In the genomic region with DNA sequence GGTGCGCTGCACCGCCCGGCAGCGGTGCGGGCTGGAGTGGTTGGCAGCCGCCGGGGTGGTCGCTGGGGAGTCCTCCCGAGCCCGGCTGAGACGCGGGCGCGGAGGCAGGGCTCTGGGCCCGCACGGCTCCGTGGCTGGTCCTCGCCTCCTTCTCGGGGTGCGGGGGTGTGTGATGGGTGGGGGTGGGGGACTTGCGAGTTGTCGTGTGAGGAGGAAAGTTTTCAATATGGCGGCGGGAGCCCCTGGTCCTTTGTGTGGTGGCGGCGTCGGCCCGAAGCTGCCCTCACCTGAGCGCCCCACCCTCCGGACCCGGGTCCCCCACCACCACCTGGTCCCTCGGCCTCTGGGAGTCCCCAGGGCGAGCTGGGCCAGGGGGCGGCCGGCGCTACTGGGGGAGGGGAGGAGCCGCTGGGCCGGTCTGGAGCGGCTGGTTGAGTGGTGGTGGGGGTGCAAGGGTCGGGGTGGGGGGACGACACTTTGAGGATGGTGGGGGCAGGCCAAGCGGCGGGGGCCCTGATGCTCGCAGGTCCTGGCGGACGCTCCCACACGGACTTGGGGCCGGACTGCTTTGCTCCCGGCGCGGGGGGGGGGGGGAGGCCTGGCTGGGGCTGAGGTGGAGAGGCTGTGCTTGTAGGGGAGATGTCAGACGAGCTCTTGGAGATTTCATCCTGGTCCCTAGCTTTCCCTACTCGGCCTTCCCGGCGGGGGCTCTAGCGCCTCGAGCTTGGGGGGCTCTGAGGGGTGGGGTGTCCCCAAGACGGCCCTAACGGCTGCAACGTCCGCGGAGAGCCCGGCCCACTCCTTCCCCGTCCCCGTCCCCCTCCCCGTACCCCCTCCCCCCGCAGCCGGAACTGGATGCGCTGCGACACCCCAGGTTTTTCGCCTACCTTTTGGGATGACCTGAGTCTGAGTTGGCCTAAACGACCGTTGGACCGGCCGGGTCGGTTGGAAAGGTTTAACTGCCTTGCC, we compare ENCODE assay signal across 8 mouse cellular contexts. TPM values are rescaled to one million over a fixed set of nuclear protein-coding genes. Genes with fewer than 3 reads are reported as not detected.
DNase-seq lines count a peak whose midpoint lies in the region; ATAC-seq and TF ChIP-seq lines count a peak whose summit lies in the region.

No protein-coding gene starts in this region.

- H3K36me3 ChIP-seq in heart, embryonic 12.5 days, result no peaks in the 10 kb centered on the region
- no peaks in the 10 kb centered on the region for H3K36me3 ChIP-seq in kidney, embryonic 15.5 days
- H3K36me3 ChIP-seq in liver, embryonic 14.5 days (replicated peaks; ENCODE audit: control insufficient read depth, insufficient read depth, low read depth), result no peaks in the 10 kb centered on the region
- H3K36me3 ChIP-seq in neural tube, embryonic 15.5 days, result no peaks in the 10 kb centered on the region

- H3K27me3 ChIP-seq in heart, embryonic 12.5 days (replicated peaks), result no peaks in the 10 kb centered on the region
- no peaks in the 10 kb centered on the region for H3K27me3 ChIP-seq in kidney, embryonic 15.5 days
- H3K27me3 ChIP-seq in liver, embryonic 14.5 days (ENCODE audit: control insufficient read depth, insufficient read depth, low read length), result no peaks in the 10 kb centered on the region
- H3K27me3 ChIP-seq in neural tube, embryonic 15.5 days (replicated peaks), result no peaks in the 10 kb centered on the region

- peak; percentile 10 to 37 for DNase-seq in urinary bladder, adult 18-20 months (ENCODE audit: low spot score in 2 of 2)
- DNase-seq in urinary bladder, postnatal 10 days (ENCODE audit: low spot score), result no peak
- peak; percentile 70 for DNase-seq in embryo, embryonic 11 days
- no peak for DNase-seq in liver, embryonic 14.5 days (ENCODE audit: low read depth in 3 of 3, low spot score in 3 of 3)
- DNase-seq in thymus, postnatal 0 days (ENCODE audit: low spot score), result peak; percentile 60

- peak overlapping the region; percentile 93 for H3K9ac ChIP-seq in heart, embryonic 12.5 days
- H3K9ac ChIP-seq in kidney, embryonic 15.5 days, result peak overlapping the region; percentile 99
- peak overlapping the region; percentile 67 for H3K9ac ChIP-seq in liver, embryonic 14.5 days (replicated peaks)
- peak overlapping the region; percentile 99 for H3K9ac ChIP-seq in neural tube, embryonic 15.5 days (replicated peaks)

- peaks cover 14% of the 10 kb centered on the region for H3K4me1 ChIP-seq in heart, embryonic 12.5 days (replicated peaks)
- H3K4me1 ChIP-seq in kidney, embryonic 15.5 days, result peaks cover 32% of the 10 kb centered on the region
- peaks cover 10 to 12% of the 10 kb centered on the region in 2 experiments for H3K4me1 ChIP-seq in liver, embryonic 14.5 days (replicated peaks; ENCODE audit: control insufficient read depth in 2 of 2, insufficient read depth in 2 of 2, low read length in 1 of 2)
- H3K4me1 ChIP-seq in neural tube, embryonic 15.5 days, result peaks cover 34% of the 10 kb centered on the region

- peak overlapping the region; percentile 97 for H3K4me2 ChIP-seq in heart, embryonic 12.5 days
- H3K4me2 ChIP-seq in kidney, embryonic 15.5 days, result peak overlapping the region; percentile 71
- H3K4me2 ChIP-seq in liver, embryonic 14.5 days (ENCODE audit: low read depth), result peak overlapping the region; percentile 95
- H3K4me2 ChIP-seq in neural tube, embryonic 15.5 days, result peak overlapping the region; percentile 58

- TF ChIP-seq EP300 in liver, embryonic 14.5 days (IDR thresholded peaks at IDR 0.05; ENCODE audit: low read depth), result no peak

- H3K9me3 ChIP-seq in heart, embryonic 12.5 days (replicated peaks), result no peaks in the 10 kb centered on the region
- no peaks in the 10 kb centered on the region for H3K9me3 ChIP-seq in kidney, embryonic 15.5 days (replicated peaks)
- H3K9me3 ChIP-seq in liver, embryonic 14.5 days (ENCODE audit: control insufficient read depth, low read length), result no peaks in the 10 kb centered on the region
- no peaks in the 10 kb centered on the region for H3K9me3 ChIP-seq in neural tube, embryonic 15.5 days (replicated peaks)

- peak overlapping the region; percentile 77 for H3K4me3 ChIP-seq in heart, embryonic 12.5 days
- peak overlapping the region; percentile 99 for H3K4me3 ChIP-seq in kidney, embryonic 15.5 days (replicated peaks)
- peak overlapping the region; percentile 67 to 72 for H3K4me3 ChIP-seq in liver, embryonic 14.5 days (ENCODE audit: insufficient read depth in 1 of 2, low read depth in 2 of 2, low read length in 2 of 2)
- peak overlapping the region; percentile 100 for H3K4me3 ChIP-seq in neural tube, embryonic 15.5 days (replicated peaks)

- peak; percentile 24 for ATAC-seq in heart, embryonic 12.5 days (ENCODE audit: insufficient number of reproducible peaks, low FRiP score)
- ATAC-seq in kidney, embryonic 15.5 days (replicated peaks; ENCODE audit: low FRiP score), result peak; percentile 17
- peak; percentile 7; the same call in 1 of the 2 replicates for ATAC-seq in liver, embryonic 14.5 days (ENCODE audit: insufficient read depth)
- ATAC-seq in neural tube, embryonic 15.5 days (ENCODE audit: low FRiP score), result peak; percentile 12

- WGBS in heart, embryonic 12.5 days, result under 1% methylated on average over 65 of the region's 76 CpGs
- 2% methylated on average over 50 of the region's 76 CpGs for WGBS in kidney, embryonic 15.5 days
- under 1% methylated on average over 55 of the region's 76 CpGs for WGBS in liver, embryonic 14.5 days (ENCODE audit: insufficient replicate concordance)
- 0% methylated on average over 54 of the region's 76 CpGs for WGBS in neural tube, embryonic 15.5 days

- peak overlapping the region; percentile 83 for H3K27ac ChIP-seq in heart, embryonic 12.5 days (ENCODE audit: poor library complexity, severe bottlenecking)
- peak overlapping the region; percentile 89 for H3K27ac ChIP-seq in kidney, embryonic 15.5 days
- no peak overlapping the region for H3K27ac ChIP-seq in liver, embryonic 14.5 days
- H3K27ac ChIP-seq in neural tube, embryonic 15.5 days (replicated peaks), result peak overlapping the region; percentile 95

- no peak for TF ChIP-seq CTCF in liver, embryonic 14.5 days (IDR thresholded peaks at IDR 0.05; ENCODE audit: low read depth)

RNA-seq across cellular contexts. Expression of a gene that starts 1.1 kb away (rescaled TPM):
- 39.9 and 41.4 TPM in 2 replicates for polyA plus RNA-seq in heart, embryonic 12.5 days (2016; fragmentation: Nextera tagmentation; extraction: Ambion mirVana)
- polyA plus RNA-seq in kidney, embryonic 15.5 days (2015; fragmentation: Nextera tagmentation; extraction: Ambion mirVana), result 54.2 and 56.2 TPM in 2 replicates
- 1.5 and 1.8 TPM in 2 replicates for polyA plus RNA-seq in liver, embryonic 14.5 days (2012; rRNA removed)
- 4.2 and 4.9 TPM in 2 replicates for polyA plus RNA-seq in liver, embryonic 14.5 days (2014; fragmentation: Nextera tagmentation; extraction: Ambion mirVana)
- polyA plus RNA-seq in neural tube, embryonic 15.5 days (2015; fragmentation: Nextera tagmentation; extraction: Ambion mirVana), result 59.0 and 59.5 TPM in 2 replicates
- polyA plus RNA-seq in thymus, postnatal 0 days (2015; fragmentation: Nextera tagmentation; extraction: Ambion mirVana), result 43.7 and 53.6 TPM in 2 replicates

RNA-seq across cellular contexts. Expression of a gene that starts 11.6 kb away (rescaled TPM):
- not detected in 2 replicates for polyA plus RNA-seq in heart, embryonic 12.5 days (2016; fragmentation: Nextera tagmentation; extraction: Ambion mirVana)
- not detected in 2 replicates for polyA plus RNA-seq in kidney, embryonic 15.5 days (2015; fragmentation: Nextera tagmentation; extraction: Ambion mirVana)
- not detected in 2 replicates for polyA plus RNA-seq in liver, embryonic 14.5 days (2012; rRNA removed)
- not detected in 2 replicates for polyA plus RNA-seq in liver, embryonic 14.5 days (2014; fragmentation: Nextera tagmentation; extraction: Ambion mirVana)
- polyA plus RNA-seq in neural tube, embryonic 15.5 days (2015; fragmentation: Nextera tagmentation; extraction: Ambion mirVana), result not detected in 2 replicates
- polyA plus RNA-seq in thymus, postnatal 0 days (2015; fragmentation: Nextera tagmentation; extraction: Ambion mirVana), result not detected in 2 replicates

Comparison
In these comparisons a context has a peak if more than half of its experiments do, and no peak if none do; other contexts are left out.
1. DNase-seq: peak in urinary bladder, adult 18-20 months (2 of 2), embryo, embryonic 11 days (single experiment) and thymus, postnatal 0 days (single experiment); none in urinary bladder, postnatal 10 days (single experiment) and liver, embryonic 14.5 days (0 of 3).
2. Peak in every context shown above with its lines, with median percentiles within 50 percentile points of each other: ATAC-seq, H3K4me2 ChIP-seq, H3K4me3 ChIP-seq and H3K9ac ChIP-seq.